Mouse (Mus musculus): ENCODE measurements around the gene Ppil3. TPM values are rescaled to one million over a fixed set of nuclear protein-coding genes. Genes with fewer than 3 reads are reported as not detected.

The Ppil3 gene
- polyA plus RNA-seq, 1 experiment from 2014 or later: 64.1 TPM

GRCm38 (mm10) chr1:58454316-58454715, 9.0 kb upstream of the Ppil3 start:
- Histone ChIP-seq H3K9me3 (ENCODE audit: control insufficient read depth, low read length) (no peaks in the 10 kb centered on the region), H3K9ac (ENCODE audit: low read length) (no peak overlapping the region), H3K36me3 (ENCODE audit: control insufficient read depth, insufficient read depth, low read length) (peaks cover 83% of the 10 kb centered on the region), H3K4me2 (ENCODE audit: low read length) (no peak overlapping the region), H3K27me3 (replicated peaks; ENCODE audit: control insufficient read depth, insufficient read depth, low read length) (no peaks in the 10 kb centered on the region), H3K4me3 (ENCODE audit: low read depth, low read length) (no peak overlapping the region), H3K4me1 (replicated peaks; ENCODE audit: control insufficient read depth, insufficient read depth, low read length) (no peaks in the 10 kb centered on the region), H3K27ac (ENCODE audit: low read depth) (no peak overlapping the region)
- no peak for DNase-seq (ENCODE audit: low spot score)
- WGBS: 86% methylated on average over 6 of the region's 6 CpGs
- no peak for ATAC-seq (replicated peaks; ENCODE audit: low FRiP score, low TSS enrichment, low read depth)

DNA sequence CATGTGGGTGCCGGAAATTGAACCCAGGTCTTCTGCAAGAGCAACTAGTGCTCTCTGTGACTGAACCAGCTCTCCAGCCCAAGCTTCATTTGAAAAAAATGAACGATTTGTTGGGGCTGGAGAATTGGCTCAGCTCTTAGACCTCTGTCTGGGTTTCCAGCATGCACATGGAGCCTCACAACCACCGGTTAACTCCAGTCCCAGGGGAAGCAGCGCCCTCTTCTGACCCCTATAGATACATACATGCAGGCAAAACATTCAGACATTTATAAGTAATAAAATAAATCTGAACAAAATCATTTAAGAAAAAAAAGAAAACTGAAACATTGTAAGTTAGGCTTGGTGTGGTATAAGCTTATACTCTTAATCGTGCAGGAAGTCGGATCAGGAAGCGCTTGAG, 3.1 kb upstream of the Ppil3 start:
- H3K36me3 ChIP-seq (ENCODE audit: control insufficient read depth, insufficient read depth, low read length): peaks cover 41% of the 10 kb centered on the region
- no peak for DNase-seq (ENCODE audit: low spot score)
- WGBS: 85% methylated on average over 7 of the region's 7 CpGs
- H3K4me2 ChIP-seq (ENCODE audit: low read length): no peak overlapping the region
- H3K9me3 ChIP-seq (ENCODE audit: control insufficient read depth, low read length): no peaks in the 10 kb centered on the region
- peaks cover 11% of the 10 kb centered on the region for H3K4me1 ChIP-seq (replicated peaks; ENCODE audit: control insufficient read depth, insufficient read depth, low read length)
- no peak for ATAC-seq (replicated peaks; ENCODE audit: low FRiP score, low TSS enrichment, low read depth)
- no peak overlapping the region for H3K4me3 ChIP-seq (ENCODE audit: low read depth, low read length)
- no peak overlapping the region for H3K9ac ChIP-seq (ENCODE audit: low read length)
- H3K27ac ChIP-seq (ENCODE audit: low read depth): no peak overlapping the region
- no peaks in the 10 kb centered on the region for H3K27me3 ChIP-seq (replicated peaks; ENCODE audit: control insufficient read depth, insufficient read depth, low read length)

DNA sequence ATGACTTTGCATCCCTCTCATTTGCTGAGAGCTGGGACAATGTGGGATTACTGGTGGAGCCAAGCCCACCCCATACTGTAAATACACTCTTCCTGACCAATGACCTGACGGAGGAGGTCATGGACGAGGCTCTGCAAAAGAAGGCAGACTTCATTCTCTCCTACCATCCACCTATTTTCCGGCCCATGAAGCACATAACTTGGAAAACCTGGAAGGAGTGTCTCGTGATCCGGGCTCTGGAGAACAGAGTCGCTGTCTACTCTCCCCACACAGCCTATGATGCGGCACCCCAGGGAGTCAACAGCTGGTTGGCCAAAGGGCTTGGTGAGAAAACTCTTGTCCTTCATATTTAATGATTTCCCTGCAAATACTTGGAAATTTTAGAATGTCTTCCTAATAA, 2.5 kb upstream of the Ppil3 start:
- no peak overlapping the region for H3K4me3 ChIP-seq (ENCODE audit: low read depth, low read length)
- no peaks in the 10 kb centered on the region for H3K9me3 ChIP-seq (ENCODE audit: control insufficient read depth, low read length)
- no peak overlapping the region for H3K9ac ChIP-seq (ENCODE audit: low read length)
- H3K27ac ChIP-seq (ENCODE audit: low read depth): no peak overlapping the region
- H3K27me3 ChIP-seq (replicated peaks; ENCODE audit: control insufficient read depth, insufficient read depth, low read length): no peaks in the 10 kb centered on the region
- ATAC-seq (replicated peaks; ENCODE audit: low FRiP score, low TSS enrichment, low read depth): no peak
- no peak overlapping the region for H3K4me2 ChIP-seq (ENCODE audit: low read length)
- no peak for DNase-seq (ENCODE audit: low spot score)
- peaks cover 37% of the 10 kb centered on the region for H3K36me3 ChIP-seq (ENCODE audit: control insufficient read depth, insufficient read depth, low read length)
- H3K4me1 ChIP-seq (replicated peaks; ENCODE audit: control insufficient read depth, insufficient read depth, low read length): peaks cover 11% of the 10 kb centered on the region
- 88% methylated on average over 7 of the region's 7 CpGs for WGBS

DNA sequence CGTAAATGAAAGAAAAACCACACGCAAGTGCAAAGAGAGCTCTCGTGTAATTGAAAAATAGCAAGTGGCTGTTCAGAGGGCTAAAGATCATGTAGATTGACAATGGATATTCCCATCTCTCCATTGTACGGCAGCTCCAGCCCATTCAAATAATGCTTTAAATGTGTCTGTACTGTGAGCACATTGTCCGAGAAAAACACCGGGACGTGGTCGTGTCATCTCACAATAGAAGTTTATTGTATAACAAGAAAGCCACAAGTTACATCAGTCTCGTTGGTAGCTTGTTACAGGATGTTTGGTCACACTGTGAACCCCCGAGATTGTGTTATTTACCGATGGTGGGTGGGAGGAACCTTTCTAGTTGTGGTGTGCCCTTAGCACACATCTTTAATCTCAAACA, 575 bp upstream of the Ppil3 start:
- Histone ChIP-seq H3K27ac (ENCODE audit: low read depth) (peak overlapping the region; percentile 87), H3K27me3 (replicated peaks; ENCODE audit: control insufficient read depth, insufficient read depth, low read length) (no peaks in the 10 kb centered on the region), H3K4me2 (ENCODE audit: low read length) (peak overlapping the region; percentile 84), H3K9ac (ENCODE audit: low read length) (peak overlapping the region; percentile 79), H3K36me3 (ENCODE audit: control insufficient read depth, insufficient read depth, low read length) (peaks cover 37% of the 10 kb centered on the region), H3K4me3 (ENCODE audit: low read depth, low read length) (peak overlapping the region; percentile 61), H3K9me3 (ENCODE audit: control insufficient read depth, low read length) (no peaks in the 10 kb centered on the region), H3K4me1 (replicated peaks; ENCODE audit: control insufficient read depth, insufficient read depth, low read length) (peaks cover 11% of the 10 kb centered on the region)
- 13% methylated on average over 11 of the region's 11 CpGs for WGBS
- ATAC-seq (replicated peaks; ENCODE audit: low FRiP score, low TSS enrichment, low read depth) (no peak), DNase-seq (ENCODE audit: low spot score) (no peak)

GRCm38 (mm10) chr1:58444691-58445090, 595 bp downstream of the Ppil3 start:
- H3K9ac ChIP-seq (ENCODE audit: low read length): peak overlapping the region; percentile 79
- peak overlapping the region; percentile 84 for H3K4me2 ChIP-seq (ENCODE audit: low read length)
- no peak for ATAC-seq (replicated peaks; ENCODE audit: low FRiP score, low TSS enrichment, low read depth)
- WGBS: 9% methylated on average over 10 of the region's 10 CpGs
- peak overlapping the region; percentile 61 for H3K4me3 ChIP-seq (ENCODE audit: low read depth, low read length)
- no peaks in the 10 kb centered on the region for H3K9me3 ChIP-seq (ENCODE audit: control insufficient read depth, low read length)
- DNase-seq (ENCODE audit: low spot score): no peak
- peaks cover 11% of the 10 kb centered on the region for H3K4me1 ChIP-seq (replicated peaks; ENCODE audit: control insufficient read depth, insufficient read depth, low read length)
- no peaks in the 10 kb centered on the region for H3K27me3 ChIP-seq (replicated peaks; ENCODE audit: control insufficient read depth, insufficient read depth, low read length)
- peaks cover 41% of the 10 kb centered on the region for H3K36me3 ChIP-seq (ENCODE audit: control insufficient read depth, insufficient read depth, low read length)
- peak overlapping the region; percentile 87 for H3K27ac ChIP-seq (ENCODE audit: low read depth)

GRCm38 (mm10) chr1:58424551-58424950, 20.7 kb downstream of the Ppil3 start:
- 86% methylated on average over 3 of the region's 3 CpGs for WGBS
- Histone ChIP-seq H3K27ac (ENCODE audit: low read depth) (no peak overlapping the region), H3K4me1 (replicated peaks; ENCODE audit: control insufficient read depth, insufficient read depth, low read length) (peaks cover 13% of the 10 kb centered on the region; the same call in 1 of the 2 replicates), H3K4me2 (ENCODE audit: low read length) (no peak overlapping the region), H3K9me3 (ENCODE audit: control insufficient read depth, low read length) (no peaks in the 10 kb centered on the region), H3K4me3 (ENCODE audit: low read depth, low read length) (no peak overlapping the region; the same call in 1 of the 2 replicates), H3K9ac (ENCODE audit: low read length) (no peak overlapping the region), H3K27me3 (replicated peaks; ENCODE audit: control insufficient read depth, insufficient read depth, low read length) (no peaks in the 10 kb centered on the region), H3K36me3 (ENCODE audit: control insufficient read depth, insufficient read depth, low read length) (peaks cover 23% of the 10 kb centered on the region)
- no peak for DNase-seq (ENCODE audit: low spot score)
- ATAC-seq (replicated peaks; ENCODE audit: low FRiP score, low TSS enrichment, low read depth): no peak

- Histone ChIP-seq H3K9ac (ENCODE audit: low read length) (peak within 1 kb of the TSS; percentile 100), H3K4me2 (ENCODE audit: low read length) (peak within 1 kb of the TSS; percentile 58), H3K27ac (ENCODE audit: low read depth) (peak within 1 kb of the TSS; percentile 99), H3K4me1 (replicated peaks; ENCODE audit: control insufficient read depth, insufficient read depth, low read length) (peaks cover 13% of the 10 kb centered on the region; the same call in 1 of the 2 replicates), H3K36me3 (ENCODE audit: control insufficient read depth, insufficient read depth, low read length) (peaks cover 27% of the 10 kb centered on the region), H3K27me3 (replicated peaks; ENCODE audit: control insufficient read depth, insufficient read depth, low read length) (no peaks in the 10 kb centered on the region), H3K9me3 (ENCODE audit: control insufficient read depth, low read length) (no peaks in the 10 kb centered on the region), H3K4me3 (ENCODE audit: low read depth, low read length) (peak within 1 kb of the TSS; percentile 85)
- DNase-seq (ENCODE audit: low spot score) (peak; percentile 99), ATAC-seq (replicated peaks; ENCODE audit: low FRiP score, low TSS enrichment, low read depth) (peak; percentile 91)
- under 1% methylated on average over 78 of the region's 79 CpGs for WGBS
These were observed 21.7 kb downstream of the Ppil3 start, which contains the start of gene Clk1 for GRCm38 (mm10) chr1:58423371-58424248. Gene Clk1 (minus strand): TSS chr1:58424066.

DNA sequence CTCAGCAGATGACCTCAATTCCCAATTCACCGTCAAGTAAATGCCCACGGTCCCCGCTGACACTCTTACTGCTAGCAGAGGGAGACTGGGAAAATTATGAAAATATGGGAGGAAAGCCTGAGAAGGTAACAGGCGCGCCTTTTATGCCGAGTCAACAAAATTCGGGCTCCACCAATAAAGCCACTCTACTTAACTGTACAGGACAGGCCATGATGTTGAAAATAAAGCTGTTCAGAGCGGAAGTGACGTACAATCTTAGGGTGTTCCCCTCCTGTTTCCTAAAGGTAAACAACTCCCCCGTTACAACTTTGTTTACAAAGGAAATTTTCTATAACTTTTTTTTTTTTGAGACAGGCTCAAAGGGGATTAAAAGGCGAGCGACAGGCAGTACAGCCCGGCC, 22.4 kb downstream of the Ppil3 start:
- H3K36me3 ChIP-seq (ENCODE audit: control insufficient read depth, insufficient read depth, low read length): peaks cover 34% of the 10 kb centered on the region
- ATAC-seq (replicated peaks; ENCODE audit: low FRiP score, low TSS enrichment, low read depth) (peak; percentile 42; the same call in 1 of the 2 replicates), DNase-seq (ENCODE audit: low spot score) (peak; percentile 75)
- WGBS: 7% methylated on average over 13 of the region's 13 CpGs
- no peaks in the 10 kb centered on the region for H3K27me3 ChIP-seq (replicated peaks; ENCODE audit: control insufficient read depth, insufficient read depth, low read length)
- H3K4me2 ChIP-seq (ENCODE audit: low read length): peak overlapping the region; percentile 58
- peaks cover 13% of the 10 kb centered on the region; the same call in 1 of the 2 replicates for H3K4me1 ChIP-seq (replicated peaks; ENCODE audit: control insufficient read depth, insufficient read depth, low read length)
- H3K4me3 ChIP-seq (ENCODE audit: low read depth, low read length): peak overlapping the region; percentile 85
- no peaks in the 10 kb centered on the region for H3K9me3 ChIP-seq (ENCODE audit: control insufficient read depth, low read length)
- peak overlapping the region; percentile 100 for H3K9ac ChIP-seq (ENCODE audit: low read length)
- peak overlapping the region; percentile 99 for H3K27ac ChIP-seq (ENCODE audit: low read depth)
